Comparison of ENCODE assay signal across 7 mouse cellular contexts in genomic region chr15:89076156-89076731, GRCm38 (mm10). TPM values are rescaled to one million over a fixed set of nuclear protein-coding genes. Genes with fewer than 3 reads are reported as not detected.
DNase-seq lines count a peak whose midpoint lies in the region; ATAC-seq lines count a peak whose summit lies in the region.

No protein-coding gene starts in this region.

- peak; percentile 38 for ATAC-seq in forebrain, embryonic 11.5 days (replicated peaks; ENCODE audit: low FRiP score)

- H3K9me3 ChIP-seq in forebrain, embryonic 11.5 days (ENCODE audit: control insufficient read depth, low read length), result no peaks in the 10 kb centered on the region
- no peaks in the 10 kb centered on the region for H3K9me3 ChIP-seq in limb, embryonic 10.5 days (replicated peaks)
- no peaks in the 10 kb centered on the region for H3K9me3 ChIP-seq in midbrain, embryonic 10.5 days (replicated peaks)

- H3K27me3 ChIP-seq in forebrain, embryonic 11.5 days (ENCODE audit: control insufficient read depth, insufficient read depth, low read length), result no peaks in the 10 kb centered on the region
- no peaks in the 10 kb centered on the region for H3K27me3 ChIP-seq in limb, embryonic 10.5 days (ENCODE audit: low read depth, poor library complexity, severe bottlenecking)
- H3K27me3 ChIP-seq in midbrain, embryonic 10.5 days (ENCODE audit: low read depth, poor library complexity, severe bottlenecking), result no peaks in the 10 kb centered on the region; the same call in 1 of the 2 replicates

- under 1% methylated on average over 30 of the region's 39 CpGs for WGBS in forebrain, embryonic 11.5 days
- WGBS in limb, embryonic 10.5 days, result under 1% methylated on average over 36 of the region's 39 CpGs
- WGBS in midbrain, embryonic 10.5 days, result 2% methylated on average over 39 of the region's 39 CpGs

- H3K27ac ChIP-seq in brown adipose tissue, adult 24 weeks (replicated peaks; ENCODE audit: low read depth, low read length), result peak overlapping the region; percentile 32
- peak overlapping the region; percentile 57 for H3K27ac ChIP-seq in forebrain, embryonic 11.5 days (ENCODE audit: low read depth, low read length)
- H3K27ac ChIP-seq in limb, embryonic 10.5 days, result peak overlapping the region; percentile 95
- peak overlapping the region; percentile 94 for H3K27ac ChIP-seq in midbrain, embryonic 10.5 days (replicated peaks)

- peak; percentile 71 for DNase-seq in MN1 (ENCODE audit: low spot score)
- no peak for DNase-seq in forebrain, embryonic 11.5 days (ENCODE audit: low spot score)
- DNase-seq in heart, postnatal 4 days, result peak; percentile 65
- DNase-seq in limb, embryonic 10.5 days (ENCODE audit: low spot score), result no peak
- DNase-seq in midbrain, embryonic 10.5 days (ENCODE audit: low spot score), result peak; percentile 64
- peak; percentile 54 to 72 for DNase-seq in spleen, postnatal 10 days (ENCODE audit: low spot score in 2 of 2)

- no peaks in the 10 kb centered on the region; the same call in 1 of the 2 replicates for H3K36me3 ChIP-seq in forebrain, embryonic 11.5 days (ENCODE audit: control insufficient read depth, insufficient read depth, low read length)
- H3K36me3 ChIP-seq in limb, embryonic 10.5 days, result peaks cover 23% of the 10 kb centered on the region
- peaks cover 15% of the 10 kb centered on the region for H3K36me3 ChIP-seq in midbrain, embryonic 10.5 days

- H3K4me3 ChIP-seq in brown adipose tissue, adult 24 weeks (ENCODE audit: insufficient read depth, low read depth, low read length), result peak overlapping the region; percentile 86
- H3K4me3 ChIP-seq in forebrain, embryonic 11.5 days (ENCODE audit: low read depth, low read length), result peak overlapping the region; percentile 85
- peak overlapping the region; percentile 89 for H3K4me3 ChIP-seq in limb, embryonic 10.5 days
- H3K4me3 ChIP-seq in midbrain, embryonic 10.5 days, result peak overlapping the region; percentile 90

- peaks cover 19% of the 10 kb centered on the region for H3K4me1 ChIP-seq in brown adipose tissue, adult 24 weeks (ENCODE audit: control insufficient read depth, insufficient read depth, insufficient read length, low read length)
- H3K4me1 ChIP-seq in forebrain, embryonic 11.5 days (replicated peaks; ENCODE audit: control insufficient read depth, insufficient read depth, low read length), result peaks cover 16% of the 10 kb centered on the region
- H3K4me1 ChIP-seq in limb, embryonic 10.5 days, result peaks cover 58% of the 10 kb centered on the region
- peaks cover 45% of the 10 kb centered on the region for H3K4me1 ChIP-seq in midbrain, embryonic 10.5 days

- peak overlapping the region; percentile 90 for H3K4me2 ChIP-seq in forebrain, embryonic 11.5 days (ENCODE audit: low read depth, low read length, severe bottlenecking)

- H3K9ac ChIP-seq in forebrain, embryonic 11.5 days (ENCODE audit: low read length), result peak overlapping the region; percentile 83

RNA-seq across cellular contexts. Expression of gene Trabd, which starts 1.3 kb away (rescaled TPM):
- 20.4 and 23.3 TPM in 2 replicates for polyA plus RNA-seq in brown adipose tissue, adult 24 weeks (2012; ENCODE audit: insufficient read depth, insufficient read length, missing spikeins)
- 55.8 and 61.0 TPM in 2 replicates for polyA plus RNA-seq in forebrain, embryonic 11.5 days (2014; fragmentation: Nextera tagmentation; extraction: Ambion mirVana)
- 10 to 100 TPM; 45.1 to 47.6 TPM for total RNA-seq in heart, postnatal 4 days (2021)
- 59.5 and 62.1 TPM in 2 replicates for polyA plus RNA-seq in limb, embryonic 10.5 days (2016; fragmentation: Nextera tagmentation; extraction: Ambion mirVana)
- polyA plus RNA-seq in midbrain, embryonic 10.5 days (2016; fragmentation: Nextera tagmentation; extraction: Ambion mirVana), result 53.6 and 53.7 TPM in 2 replicates

RNA-seq across cellular contexts. Expression of gene Selenoo, which starts 12.6 kb away (rescaled TPM):
- 26.1 and 34.7 TPM in 2 replicates for polyA plus RNA-seq in brown adipose tissue, adult 24 weeks (2012; ENCODE audit: insufficient read depth, insufficient read length, missing spikeins)
- polyA plus RNA-seq in forebrain, embryonic 11.5 days (2014; fragmentation: Nextera tagmentation; extraction: Ambion mirVana), result 22.6 and 25.1 TPM in 2 replicates
- 10 to 100 TPM; 10.0 to 10.2 TPM for total RNA-seq in heart, postnatal 4 days (2021)
- 10.6 and 13.9 TPM in 2 replicates for polyA plus RNA-seq in limb, embryonic 10.5 days (2016; fragmentation: Nextera tagmentation; extraction: Ambion mirVana)
- polyA plus RNA-seq in midbrain, embryonic 10.5 days (2016; fragmentation: Nextera tagmentation; extraction: Ambion mirVana), result 16.2 and 19.3 TPM in 2 replicates

RNA-seq across cellular contexts. Expression of gene Panx2, which starts 16.7 kb away (rescaled TPM):
- not detected in 2 replicates for polyA plus RNA-seq in brown adipose tissue, adult 24 weeks (2012; ENCODE audit: insufficient read depth, insufficient read length, missing spikeins)
- 0.71 and 0.83 TPM in 2 replicates for polyA plus RNA-seq in forebrain, embryonic 11.5 days (2014; fragmentation: Nextera tagmentation; extraction: Ambion mirVana)
- total RNA-seq in heart, postnatal 4 days (2021), result 1 to 10 TPM; 2.1 to 2.3 TPM
- polyA plus RNA-seq in limb, embryonic 10.5 days (2016; fragmentation: Nextera tagmentation; extraction: Ambion mirVana), result 0.09 and 0.44 TPM in 2 replicates
- 0.28 and 0.47 TPM in 2 replicates for polyA plus RNA-seq in midbrain, embryonic 10.5 days (2016; fragmentation: Nextera tagmentation; extraction: Ambion mirVana)

RNA-seq across cellular contexts. Expression of gene Tubgcp6, which starts 46.7 kb away (rescaled TPM):
- 3.9 and 6.1 TPM in 2 replicates for polyA plus RNA-seq in brown adipose tissue, adult 24 weeks (2012; ENCODE audit: insufficient read depth, insufficient read length, missing spikeins)
- 24.2 and 26.0 TPM in 2 replicates for polyA plus RNA-seq in forebrain, embryonic 11.5 days (2014; fragmentation: Nextera tagmentation; extraction: Ambion mirVana)
- 10 to 100 TPM; 15.9 to 16.1 TPM for total RNA-seq in heart, postnatal 4 days (2021)
- polyA plus RNA-seq in limb, embryonic 10.5 days (2016; fragmentation: Nextera tagmentation; extraction: Ambion mirVana), result 24.4 and 28.6 TPM in 2 replicates
- polyA plus RNA-seq in midbrain, embryonic 10.5 days (2016; fragmentation: Nextera tagmentation; extraction: Ambion mirVana), result 24.7 and 25.6 TPM in 2 replicates

RNA-seq across cellular contexts. Expression of gene Hdac10, which starts 52.3 kb away (rescaled TPM):
- 4.6 and 6.8 TPM in 2 replicates for polyA plus RNA-seq in brown adipose tissue, adult 24 weeks (2012; ENCODE audit: insufficient read depth, insufficient read length, missing spikeins)
- 14.2 and 16.2 TPM in 2 replicates for polyA plus RNA-seq in forebrain, embryonic 11.5 days (2014; fragmentation: Nextera tagmentation; extraction: Ambion mirVana)
- 1 to 10 TPM; 9.0 to 9.5 TPM for total RNA-seq in heart, postnatal 4 days (2021)
- 13.0 and 13.8 TPM in 2 replicates for polyA plus RNA-seq in limb, embryonic 10.5 days (2016; fragmentation: Nextera tagmentation; extraction: Ambion mirVana)
- polyA plus RNA-seq in midbrain, embryonic 10.5 days (2016; fragmentation: Nextera tagmentation; extraction: Ambion mirVana), result 18.7 and 20.3 TPM in 2 replicates

Comparison
In these comparisons a context has a peak if more than half of its experiments do, and no peak if none do; other contexts are left out.
1. DNase-seq: peak in MN1 (single experiment), heart, postnatal 4 days (single experiment), midbrain, embryonic 10.5 days (single experiment) and spleen, postnatal 10 days (2 of 2); none in forebrain, embryonic 11.5 days (single experiment) and limb, embryonic 10.5 days (single experiment).
2. H3K27ac ChIP-seq: peak in every context shown above with its lines; median percentile 95 in limb, embryonic 10.5 days; 94 in midbrain, embryonic 10.5 days; 57 in forebrain, embryonic 11.5 days; 32 in brown adipose tissue, adult 24 weeks.
3. Peak in every context shown above with its lines, with median percentiles within 50 percentile points of each other: H3K4me3 ChIP-seq.